Mouse (Mus musculus) cerebellum, adult 18-20 months (tissue): ENCODE data around the gene Nos1ap.

ENCODE experiments used
- DNase-seq, 2 experiments: peaks; one replicate each; pipeline ENCODE4 v3.0.0; 2021

The Nos1ap gene

DNA sequence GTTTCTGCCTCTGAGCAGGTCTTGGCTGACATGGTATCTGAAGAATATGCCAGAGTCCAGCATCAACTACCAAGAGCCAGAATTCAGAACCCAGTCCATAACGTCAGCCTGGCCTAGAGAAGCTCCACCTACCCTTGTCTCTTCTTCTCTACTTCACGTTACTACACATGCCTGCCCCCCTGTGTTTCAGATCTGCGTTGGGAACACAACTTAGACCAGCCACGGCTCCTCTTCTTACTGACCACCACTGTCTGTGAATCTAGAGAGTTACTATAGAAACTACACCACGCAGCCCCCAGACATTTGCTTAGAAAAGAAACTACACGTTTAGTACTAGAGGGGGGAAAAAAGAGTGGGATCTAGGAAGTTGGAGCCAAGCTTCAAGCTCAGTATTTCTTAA lies 2.9 kb downstream of the Nos1ap start:
- DNase-seq: peak in 1 of 2 experiments; percentile 8

- DNase-seq: no peak
Measured at GRCm38 (mm10) chr1:170583925-170584324, 5.7 kb downstream of the Nos1ap start.

GRCm38 (mm10) chr1:170582341-170582740 lies 7.3 kb downstream of the Nos1ap start:
- DNase-seq: no peak

DNA sequence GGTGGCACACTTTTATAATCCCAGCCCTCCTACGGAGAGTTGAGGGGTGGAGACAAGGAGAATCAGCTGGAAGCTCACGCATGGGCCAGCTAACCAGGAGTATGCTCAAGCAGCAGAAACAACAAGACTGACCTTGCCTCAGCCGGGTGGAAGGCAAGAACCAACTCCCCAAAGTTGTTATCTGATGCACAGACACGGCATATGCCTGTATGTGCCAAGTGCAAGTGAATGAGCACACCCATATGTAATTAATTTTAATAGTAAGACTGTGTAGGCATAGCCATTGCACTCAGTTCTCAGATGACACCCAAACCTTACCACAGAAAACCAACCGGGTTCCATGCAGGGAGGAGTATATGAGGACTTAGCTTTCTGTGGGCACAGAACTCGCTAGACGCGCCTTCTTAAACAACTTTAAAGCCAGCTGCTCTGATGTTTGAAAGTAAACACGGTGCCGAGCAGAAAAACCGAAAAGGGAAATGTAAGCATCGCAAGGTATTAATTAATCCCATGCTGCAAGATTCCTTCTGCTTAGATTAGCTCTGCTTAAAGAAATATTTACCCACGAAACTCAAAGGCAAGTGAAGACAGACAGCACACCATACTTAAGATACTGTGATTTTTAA lies 9.1 kb downstream of the Nos1ap start:
- no peak for DNase-seq

DNA sequence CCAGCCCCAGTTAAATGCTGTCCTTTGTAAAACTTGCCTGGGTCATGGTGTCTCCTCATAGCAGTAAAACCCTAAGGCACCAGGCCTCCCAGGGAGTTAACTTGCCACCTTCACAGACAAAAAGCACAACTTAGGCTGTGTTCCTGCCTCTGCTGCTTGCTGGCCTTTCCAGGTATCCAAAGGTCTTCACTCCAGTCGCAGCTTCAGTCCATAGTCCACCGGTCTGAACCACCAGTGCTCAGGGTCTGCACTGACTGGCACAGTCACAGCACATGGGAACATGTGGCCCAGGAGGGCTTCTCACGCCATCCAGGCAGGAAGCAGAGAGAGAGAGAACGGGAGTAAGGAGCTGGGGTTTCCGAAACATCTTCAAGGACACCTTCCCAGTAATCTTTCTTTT lies 10.2 kb downstream of the Nos1ap start:
- no peak for DNase-seq

DNA sequence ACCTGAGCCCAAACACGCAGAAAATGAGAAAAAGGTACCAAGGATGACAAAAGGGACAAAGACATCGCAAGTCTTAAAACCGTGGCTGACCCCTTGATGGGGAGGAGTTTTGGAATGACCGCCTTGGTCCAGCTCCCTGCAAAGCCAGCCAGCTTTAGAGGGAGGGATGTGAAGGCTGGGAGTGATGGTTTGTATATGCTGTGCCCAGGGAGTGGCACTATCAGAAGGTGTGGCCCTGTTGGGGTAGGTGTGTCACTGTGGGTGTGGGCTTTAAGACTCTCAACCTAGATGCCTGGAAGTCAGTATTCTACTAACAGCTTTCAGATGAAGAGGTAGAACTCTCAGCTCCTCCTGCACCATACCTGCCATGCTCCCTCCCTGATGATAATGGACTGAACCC lies 10.6 kb downstream of the Nos1ap start:
- no peak for DNase-seq

- DNase-seq: no peak
Measured at GRCm38 (mm10) chr1:170576728-170577065, 13.0 kb downstream of the Nos1ap start.

DNA sequence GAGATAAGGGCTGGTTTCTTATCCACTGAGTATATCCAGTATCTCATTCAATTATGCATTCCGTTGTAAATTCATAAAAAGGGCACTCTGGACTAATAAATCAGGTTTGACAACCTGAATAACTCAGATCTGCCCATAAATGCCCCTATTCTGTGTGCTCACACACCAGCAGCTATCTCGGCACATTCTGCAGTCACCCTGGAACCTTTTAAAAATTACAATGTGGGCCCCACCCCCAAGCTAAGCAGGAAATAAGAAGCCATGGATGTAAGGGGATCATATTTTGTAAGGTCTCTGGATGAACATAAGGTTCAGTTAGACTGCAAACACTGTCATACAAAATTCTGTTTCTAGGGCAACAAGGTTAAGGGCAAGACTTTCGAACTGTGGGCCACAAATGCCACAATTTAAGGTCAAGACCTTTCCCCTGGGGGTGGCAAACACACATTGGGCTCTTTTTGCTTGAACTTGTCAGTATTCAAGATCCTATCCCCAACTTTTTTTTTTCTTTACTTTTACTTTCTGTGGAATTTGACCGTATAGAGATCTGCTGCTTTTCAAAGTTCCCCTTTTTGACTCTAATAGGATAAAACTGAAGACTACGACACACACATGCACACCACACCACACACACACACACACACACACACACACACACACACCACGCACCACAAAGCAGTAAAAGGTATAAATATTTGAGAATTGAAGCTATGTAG lies 13.5 kb downstream of the Nos1ap start:
- DNase-seq: no peak

DNA sequence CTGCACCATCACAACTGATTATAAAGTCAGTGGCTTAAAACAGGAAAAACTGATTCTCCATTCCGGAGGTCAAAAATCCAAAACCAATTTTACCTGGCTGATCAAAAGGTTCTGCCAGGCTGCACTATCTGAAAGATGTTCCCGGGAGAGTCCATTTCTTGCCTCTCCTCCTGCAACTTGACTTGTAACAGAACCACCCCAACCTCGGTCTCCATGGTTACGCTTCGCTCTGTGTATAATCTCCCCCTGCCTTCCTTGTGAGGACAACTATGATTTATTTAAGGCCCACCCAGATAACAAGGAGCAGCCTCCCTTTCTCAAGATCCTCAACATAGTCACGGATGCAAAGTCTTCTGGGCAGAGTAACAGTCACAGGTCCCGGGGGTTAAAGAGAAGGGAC lies 16.5 kb downstream of the Nos1ap start:
- DNase-seq: no peak

DNA sequence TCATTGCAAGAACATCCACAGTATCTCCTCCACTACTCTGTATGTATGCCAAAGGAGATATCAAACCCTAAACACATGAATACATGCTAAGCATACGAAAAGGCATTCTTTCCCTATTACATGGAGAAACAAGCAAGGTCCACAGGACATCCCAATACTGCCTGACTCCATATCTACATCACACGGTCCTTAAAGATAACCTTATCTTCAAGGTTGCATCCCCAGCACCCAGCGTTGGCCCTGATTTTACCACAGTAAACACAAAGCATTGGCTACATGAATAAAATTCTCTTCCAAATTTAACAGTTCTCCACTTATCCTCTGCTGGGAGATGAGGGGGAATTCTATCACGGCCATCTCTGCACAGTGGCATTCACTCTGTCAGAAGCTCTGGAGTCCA lies 22.7 kb downstream of the Nos1ap start:
- no peak for DNase-seq

DNA sequence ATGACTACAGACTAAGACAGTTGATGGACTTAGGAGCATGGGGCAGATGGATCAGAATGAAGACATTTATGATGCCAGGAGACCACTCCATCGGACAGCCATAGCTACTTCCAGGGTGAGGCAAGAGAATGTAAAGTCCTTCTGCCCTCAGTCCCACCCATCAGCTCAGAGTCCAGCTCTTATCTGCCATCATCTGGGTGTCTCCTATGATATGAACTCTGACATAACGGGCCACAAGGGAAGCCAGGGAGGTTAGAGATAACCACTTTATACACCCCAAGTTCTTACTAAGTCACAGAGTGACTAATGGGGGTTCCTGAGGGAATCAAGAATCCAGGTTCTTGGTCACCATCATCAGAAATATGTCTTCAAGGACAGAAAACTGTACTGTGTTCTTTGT lies 23.1 kb downstream of the Nos1ap start:
- DNase-seq: no peak

GRCm38 (mm10) chr1:170564926-170565325 lies 24.7 kb downstream of the Nos1ap start:
- no peak for DNase-seq

DNA sequence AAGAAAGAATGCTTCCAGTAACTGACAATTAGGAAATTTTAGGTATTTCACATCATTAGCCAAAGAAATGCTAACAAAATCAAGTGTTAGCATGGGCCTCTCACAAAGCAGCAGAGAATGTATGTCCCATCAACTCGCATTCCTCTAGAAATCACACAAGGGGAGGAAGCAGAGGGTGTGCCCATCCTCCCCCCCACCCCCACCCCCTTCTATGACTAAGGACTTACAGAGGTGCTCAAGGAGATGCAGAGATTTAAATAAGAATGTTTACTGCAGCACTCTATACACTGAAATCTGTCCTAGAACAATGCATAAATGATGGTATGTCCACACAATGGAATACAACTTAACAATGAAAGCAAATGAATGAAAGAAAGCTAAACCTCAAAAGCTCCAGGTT lies 27.2 kb downstream of the Nos1ap start:
- DNase-seq: no peak

DNA sequence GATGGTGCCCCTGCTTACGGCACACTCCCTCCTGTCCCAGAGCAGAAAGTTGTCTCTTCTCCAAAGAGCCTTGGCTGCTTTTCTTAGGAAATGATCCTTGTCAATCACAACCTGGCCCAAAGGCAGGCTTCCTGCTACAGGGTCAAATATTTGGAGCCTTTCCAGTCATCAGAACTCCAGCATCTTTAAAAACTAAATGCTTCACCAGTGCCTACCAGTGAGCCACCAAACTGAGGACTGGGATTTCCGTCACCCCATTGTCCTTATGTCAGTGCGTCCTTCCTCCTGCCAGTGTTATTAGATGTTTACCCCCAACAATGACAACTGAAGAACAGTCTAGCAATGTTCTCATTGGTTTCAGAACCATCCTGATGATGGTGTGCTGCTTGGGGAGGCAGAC lies 28.9 kb downstream of the Nos1ap start:
- no peak for DNase-seq

DNA sequence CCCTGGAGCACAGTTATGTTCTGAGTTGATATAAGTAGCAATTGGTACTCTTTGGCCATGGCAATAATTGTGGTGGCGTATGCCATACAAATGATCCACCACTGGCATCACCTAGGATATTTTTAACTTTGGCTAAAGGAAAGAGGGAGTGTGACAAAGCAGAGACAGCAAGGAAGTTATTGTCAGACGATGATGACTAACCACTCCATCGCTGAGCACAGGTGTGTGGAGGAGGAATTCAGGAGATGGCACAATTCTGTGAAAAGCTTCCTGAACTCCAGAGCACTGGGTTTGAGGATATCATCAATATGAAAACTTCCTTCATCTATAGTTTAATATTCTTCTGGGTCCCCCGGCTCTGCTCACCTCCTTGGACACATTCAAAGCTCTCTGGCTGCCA lies 31.7 kb downstream of the Nos1ap start:
- DNase-seq: no peak

- no peak for DNase-seq
Measured at GRCm38 (mm10) chr1:170556696-170557095, 33.0 kb downstream of the Nos1ap start.

GRCm38 (mm10) chr1:170554939-170555293 lies 34.7 kb downstream of the Nos1ap start:
- DNase-seq: peak; percentile 38 to 48

DNA sequence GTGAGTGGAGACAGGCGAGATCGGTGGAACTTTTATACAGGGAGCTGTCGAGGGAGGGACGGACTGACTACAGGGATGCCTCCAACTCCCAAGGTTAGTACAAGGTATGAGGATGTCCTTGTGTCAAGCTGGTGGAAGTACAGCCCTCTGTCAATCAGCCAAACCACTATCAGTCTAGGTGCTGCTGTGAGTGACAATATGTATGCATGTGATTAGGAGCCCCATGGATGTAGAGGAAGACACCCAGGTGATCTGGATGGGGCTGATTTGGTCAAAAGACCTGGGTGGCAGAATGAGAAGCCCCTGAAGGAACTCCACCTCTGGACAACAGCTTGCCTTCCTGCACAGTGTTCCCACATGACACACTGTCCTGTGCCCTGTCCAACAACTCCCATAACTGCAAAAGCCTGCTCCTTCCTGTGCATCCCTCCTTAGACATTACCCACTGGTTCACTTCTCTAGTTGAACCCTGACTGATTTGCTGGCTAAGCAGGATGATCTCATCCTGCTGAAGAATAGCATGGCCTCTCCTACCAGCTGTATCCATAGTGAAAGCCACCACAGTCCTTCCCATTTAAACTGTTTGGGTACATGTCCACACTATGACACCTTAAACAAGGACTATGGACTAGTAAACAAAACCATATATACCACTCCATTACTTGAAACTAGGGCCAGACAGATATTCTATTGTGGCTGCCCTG lies 35.3 kb downstream of the Nos1ap start:
- no peak for DNase-seq

DNA sequence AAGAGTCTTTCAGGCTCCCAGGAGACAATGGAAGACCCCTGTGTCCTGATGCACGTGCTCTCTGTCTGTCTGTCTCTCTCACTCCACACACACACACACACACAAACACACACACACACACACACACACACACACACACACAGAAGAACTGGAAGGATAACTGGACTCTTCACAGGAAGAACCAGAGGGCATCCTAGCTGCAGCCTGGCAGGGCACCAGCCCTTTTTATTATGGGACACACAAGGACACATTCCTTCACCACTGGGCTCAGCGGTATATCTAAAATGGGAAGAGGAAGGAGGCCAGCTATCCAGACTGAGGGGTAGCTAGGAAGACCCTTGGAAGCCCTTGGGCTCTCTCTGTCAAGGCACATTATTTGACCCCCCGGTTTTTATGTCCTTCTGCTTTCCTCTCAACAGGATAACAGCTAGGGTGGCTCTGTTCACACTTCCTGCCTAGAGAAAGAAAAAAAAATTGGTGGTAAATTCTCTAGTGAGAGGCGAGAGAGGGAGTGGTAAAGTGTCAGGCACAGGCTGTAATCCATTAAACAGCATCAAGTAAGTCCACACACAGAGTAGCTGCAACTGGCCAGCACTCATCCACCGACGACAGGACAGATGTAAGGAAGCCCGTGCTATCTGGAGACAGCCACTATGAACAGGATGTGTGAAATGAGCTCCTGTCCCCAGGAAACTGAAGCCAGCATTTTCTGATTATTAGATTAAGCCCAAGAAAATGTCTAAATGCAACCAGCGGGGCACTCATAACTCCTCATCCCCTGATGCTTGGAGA lies 38.8 kb downstream of the Nos1ap start:
- no peak for DNase-seq

DNA sequence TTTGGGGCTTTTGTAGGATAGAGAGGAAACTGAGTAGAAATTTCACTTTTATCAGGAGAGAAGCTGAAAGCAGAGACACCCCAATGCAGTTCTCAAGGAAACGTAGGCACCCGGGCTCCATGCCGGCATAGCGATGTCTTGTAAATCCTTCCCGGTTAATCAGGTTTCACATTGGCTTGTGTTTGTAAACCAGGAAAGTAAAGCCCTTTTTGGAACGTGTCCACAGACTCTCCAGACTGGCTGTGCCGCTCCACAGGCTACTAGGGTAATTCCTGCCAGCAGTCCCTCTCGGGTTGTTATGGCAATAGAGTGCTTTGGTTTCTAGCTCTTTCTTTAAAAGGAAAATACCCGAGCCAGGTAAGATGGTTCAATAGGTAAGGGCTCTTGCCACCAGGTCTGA lies 40.6 kb downstream of the Nos1ap start:
- peak; percentile 30 to 40 for DNase-seq

- DNase-seq: no peak
Measured at GRCm38 (mm10) chr1:170548192-170548795, 41.4 kb downstream of the Nos1ap start.

GRCm38 (mm10) chr1:170546297-170546696 lies 43.4 kb downstream of the Nos1ap start:
- DNase-seq: no peak

GRCm38 (mm10) chr1:170545286-170545685 lies 44.4 kb downstream of the Nos1ap start:
- no peak for DNase-seq
